ENCODE assay signal across 8 mouse cellular contexts in the genomic region with DNA sequence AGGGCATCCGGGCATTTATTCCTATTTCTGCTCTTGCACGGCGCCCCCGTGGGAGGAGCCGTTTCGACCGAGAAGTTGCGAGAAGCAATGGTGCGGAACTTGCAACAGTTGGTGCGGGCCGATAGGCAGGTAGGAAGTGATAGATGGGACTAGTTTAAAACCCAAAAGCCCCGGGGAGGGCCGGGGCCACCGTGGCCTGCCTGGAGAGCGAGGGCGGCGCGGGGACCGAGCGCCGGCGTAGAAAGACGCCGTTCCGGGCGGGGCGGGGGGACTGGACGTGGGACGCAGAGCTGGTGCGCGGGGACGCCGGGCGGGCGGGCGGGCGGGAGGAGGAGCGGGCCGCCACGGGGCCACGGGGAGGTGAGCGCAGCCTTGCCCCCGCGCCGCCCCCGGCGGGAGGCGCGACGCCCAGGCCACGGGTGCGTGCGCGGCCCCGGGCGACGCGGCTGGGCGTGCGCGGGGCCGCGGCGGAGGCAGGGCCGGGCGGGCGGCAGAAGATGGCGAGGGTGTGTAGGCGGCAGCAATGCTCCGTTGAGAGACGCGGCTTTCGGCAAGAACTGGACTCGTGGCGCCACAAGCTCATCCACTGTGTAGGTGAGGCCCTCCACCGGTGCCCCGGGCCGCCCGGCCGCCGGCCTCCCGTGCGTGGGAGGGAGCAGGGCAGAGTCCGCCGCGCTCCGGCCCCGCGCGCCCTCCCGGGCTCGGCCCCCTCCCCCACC. TPM values are rescaled to one million over a fixed set of nuclear protein-coding genes. Genes with fewer than 3 reads are reported as not detected.
DNase-seq lines count a peak whose midpoint lies in the region; ATAC-seq lines count a peak whose summit lies in the region.

TSS of gene Lcor (plus strand) at position 448 of the 719 bp plus-strand sequence.

- peak; percentile 93 for DNase-seq in kidney, postnatal 14 days
- peak; percentile 73 for DNase-seq in liver, embryonic 13.5 days
- DNase-seq in neural tube, embryonic 10.5 days (ENCODE audit: extremely low spot score, low spot score) = peak; percentile 86

- 1% methylated on average over 56 of the region's 92 CpGs for WGBS in heart, embryonic 14.5 days
- 1% methylated on average over 85 of the region's 92 CpGs for WGBS in liver, embryonic 13.5 days (ENCODE audit: insufficient replicate concordance)
- 0% methylated on average over 85 of the region's 92 CpGs for WGBS in stomach, embryonic 15.5 days

- peak within 1 kb of the TSS; percentile 99 for H3K4me3 ChIP-seq in brown adipose tissue, adult 24 weeks (ENCODE audit: insufficient read depth, low read depth, low read length)
- peak within 1 kb of the TSS; percentile 89 to 94 for H3K4me3 ChIP-seq in heart, embryonic 14.5 days (ENCODE audit: control insufficient read depth in 1 of 2, insufficient read depth in 1 of 2, low read depth in 1 of 2, low read length in 2 of 2)
- H3K4me3 ChIP-seq in liver, embryonic 13.5 days (replicated peaks) = peak within 1 kb of the TSS; percentile 100
- peak within 1 kb of the TSS; percentile 95 for H3K4me3 ChIP-seq in stomach, embryonic 15.5 days (replicated peaks)

- ATAC-seq in CD4-positive, CD25-positive, alpha-beta regulatory T cell, adult 4 months = peak; percentile 75
- peak; percentile 71 for ATAC-seq in erythroid progenitor cell, adult 5-6 weeks (replicated peaks; ENCODE audit: low FRiP score, poor library complexity, severe bottlenecking)
- peak; percentile 92 for ATAC-seq in heart, embryonic 14.5 days (ENCODE audit: insufficient number of reproducible peaks, insufficient read depth, low FRiP score, low read depth)
- peak; percentile 93 for ATAC-seq in liver, embryonic 13.5 days (ENCODE audit: low read depth)
- ATAC-seq in stomach, embryonic 15.5 days (ENCODE audit: insufficient read depth, low FRiP score, low read depth) = peak; percentile 96

- H3K9me3 ChIP-seq in heart, embryonic 14.5 days (ENCODE audit: control insufficient read depth, low read length) = no peaks in the 10 kb centered on the region
- H3K9me3 ChIP-seq in liver, embryonic 13.5 days (replicated peaks) = no peaks in the 10 kb centered on the region
- no peaks in the 10 kb centered on the region for H3K9me3 ChIP-seq in stomach, embryonic 15.5 days

- no peaks in the 10 kb centered on the region for H3K36me3 ChIP-seq in heart, embryonic 14.5 days (ENCODE audit: control insufficient read depth, insufficient read depth, low read length)
- H3K36me3 ChIP-seq in liver, embryonic 13.5 days = 0 out of 2 replicates have a peak, but pooled peaks cover 4% of the 10 kb centered on the region
- H3K36me3 ChIP-seq in stomach, embryonic 15.5 days = no peaks in the 10 kb centered on the region

- no peaks in the 10 kb centered on the region for H3K27me3 ChIP-seq in heart, embryonic 14.5 days (ENCODE audit: control insufficient read depth, insufficient read depth, low read length)
- H3K27me3 ChIP-seq in liver, embryonic 13.5 days = no peaks in the 10 kb centered on the region
- H3K27me3 ChIP-seq in stomach, embryonic 15.5 days (replicated peaks) = no peaks in the 10 kb centered on the region

- no peaks in the 10 kb centered on the region; the same call in 1 of the 2 replicates for H3K4me1 ChIP-seq in brown adipose tissue, adult 24 weeks (ENCODE audit: control insufficient read depth, insufficient read depth, insufficient read length, low read length)
- H3K4me1 ChIP-seq in heart, embryonic 14.5 days (ENCODE audit: control insufficient read depth in 2 of 2, insufficient read depth in 2 of 2, low read length in 2 of 2) = peaks cover 2 to 27% of the 10 kb centered on the region in 2 experiments; a peak in 3 of 4 replicates
- H3K4me1 ChIP-seq in liver, embryonic 13.5 days (replicated peaks) = peaks cover 42% of the 10 kb centered on the region
- H3K4me1 ChIP-seq in stomach, embryonic 15.5 days = peaks cover 7% of the 10 kb centered on the region

- peak within 1 kb of the TSS; percentile 88 for H3K4me2 ChIP-seq in heart, embryonic 14.5 days (ENCODE audit: low read length)
- H3K4me2 ChIP-seq in liver, embryonic 13.5 days = peak within 1 kb of the TSS; percentile 94
- peak within 1 kb of the TSS; percentile 69 for H3K4me2 ChIP-seq in stomach, embryonic 15.5 days

- H3K9ac ChIP-seq in heart, embryonic 14.5 days (ENCODE audit: low read length) = peak within 1 kb of the TSS; percentile 97
- H3K9ac ChIP-seq in liver, embryonic 13.5 days = peak within 1 kb of the TSS; percentile 98
- peak within 1 kb of the TSS; percentile 94 for H3K9ac ChIP-seq in stomach, embryonic 15.5 days

- H3K27ac ChIP-seq in brown adipose tissue, adult 24 weeks (replicated peaks; ENCODE audit: low read depth, low read length) = peak within 1 kb of the TSS; percentile 96
- H3K27ac ChIP-seq in heart, embryonic 14.5 days (replicated peaks in 1 of 2; ENCODE audit: control insufficient read depth in 1 of 2, insufficient read depth in 1 of 2, low read depth in 2 of 2, low read length in 2 of 2) = peak within 1 kb of the TSS; percentile 98
- H3K27ac ChIP-seq in liver, embryonic 13.5 days = peak within 1 kb of the TSS; percentile 99
- peak within 1 kb of the TSS; percentile 100 for H3K27ac ChIP-seq in stomach, embryonic 15.5 days

RNA-seq across cellular contexts. Expression of gene Lcor, which starts in this region (rescaled TPM):
- 10 to 100 TPM; 17.1 to 17.6 TPM for polyA plus RNA-seq in CD4-positive, CD25-positive, alpha-beta regulatory T cell, adult 4 months (2017; shearing (Covaris generic))
- polyA plus RNA-seq in brown adipose tissue, adult 24 weeks (2012; ENCODE audit: insufficient read depth, insufficient read length, missing spikeins) = 2.5 and 3.4 TPM in 2 replicates
- total RNA-seq in erythroid progenitor cell, adult 5-6 weeks (2015; ENCODE audit: low replicate concordance) = 16.6 and 26.0 TPM in 2 replicates
- 36.3 and 41.6 TPM in 2 replicates for total RNA-seq in erythroid progenitor cell, adult 5-6 weeks (2017; ENCODE audit: low replicate concordance)
- polyA plus RNA-seq in heart, embryonic 14.5 days (2014; fragmentation: Nextera tagmentation; extraction: Ambion mirVana) = 10.9 and 12.6 TPM in 2 replicates
- 5.9 and 7.1 TPM in 2 replicates for polyA plus RNA-seq in liver, embryonic 13.5 days (2015; fragmentation: Nextera tagmentation; extraction: Ambion mirVana)
- 19.4 and 22.9 TPM in 2 replicates for polyA plus RNA-seq in stomach, embryonic 15.5 days (2015; fragmentation: Nextera tagmentation; extraction: Ambion mirVana)

Comparison
In these comparisons a context has a peak if more than half of its experiments do, and no peak if none do; other contexts are left out.
1. Peak in every context shown above with its lines: DNase-seq, ATAC-seq, H3K4me3 ChIP-seq and H3K27ac ChIP-seq.